Mouse (Mus musculus) B cell, adult (primary cell): ENCODE results near the gene Lrrc30. TPM values are rescaled to one million over a fixed set of nuclear protein-coding genes. Genes with fewer than 3 reads are reported as not detected.

Source experiments
- total RNA-seq: library from RNA; stranded (reverse); gene quantifications from 4 replicates; pipeline ENCODE4 v1.2.4, GENCODE M21; 2023; ENCODE audit not compliant: inconsistent age

The Lrrc30 gene
- not detected in 4 replicates for total RNA-seq

GRCm38 (mm10) chr17:67632676-67633339 is at the start of gene Lrrc30:
Gene Lrrc30 (minus strand): TSS chr17:67632723.

Other genes with a start within 250 kb of the Lrrc30 start
- gene Lama1, start 64.5 kb upstream of the Lrrc30 start, total RNA-seq, result not detected in 4 replicates